In genomic region chr3:82998772-82999463, GRCm38 (mm10) we compare ENCODE assay signal across 8 mouse cellular contexts. TPM values are rescaled to one million over a fixed set of nuclear protein-coding genes. Genes with fewer than 3 reads are reported as not detected.
A peak's percentile ranks its signal among the peaks of the same experiment; 100 is the strongest.
DNase-seq lines count a peak whose midpoint lies in the region; ATAC-seq lines count a peak whose summit lies in the region.

No protein-coding gene starts in this region.

- H3K9me3 ChIP-seq in liver, embryonic 12.5 days (replicated peaks), result no peaks in the 10 kb centered on the region
- no peaks in the 10 kb centered on the region for H3K9me3 ChIP-seq in neural tube, embryonic 14.5 days (ENCODE audit: control insufficient read depth, low read length)

- intact Hi-C loops in gastrocnemius, postnatal 14 days (cut with DNase I; ENCODE audit: low total_unique reads), result loop anchor here (5.0 to 10.0 kb wide), 2 partner anchors 86 to 278 kb away; no protein-coding TSS in a partner anchor

- H3K4me2 ChIP-seq in liver, embryonic 12.5 days, result no peak overlapping the region
- H3K4me2 ChIP-seq in neural tube, embryonic 14.5 days (ENCODE audit: low read depth, low read length), result no peak overlapping the region

- H3K4me3 ChIP-seq in liver, embryonic 12.5 days, result no peak overlapping the region
- no peak overlapping the region for H3K4me3 ChIP-seq in neural tube, embryonic 14.5 days (ENCODE audit: low read depth, low read length)

- peaks cover 5% of the 10 kb centered on the region; the same call in 1 of the 2 replicates for H3K27me3 ChIP-seq in liver, embryonic 12.5 days (replicated peaks)
- H3K27me3 ChIP-seq in neural tube, embryonic 14.5 days (ENCODE audit: control insufficient read depth, insufficient read depth, low read length), result no peaks in the 10 kb centered on the region

- H3K27ac ChIP-seq in liver, embryonic 12.5 days, result no peak overlapping the region
- H3K27ac ChIP-seq in neural tube, embryonic 14.5 days (ENCODE audit: low read depth, low read length), result no peak overlapping the region

- ATAC-seq in liver, embryonic 12.5 days, result peak; percentile 38; the same call in 1 of the 2 replicates
- peak; percentile 94 for ATAC-seq in neural tube, embryonic 14.5 days (ENCODE audit: low read depth)

- no peak overlapping the region for H3K9ac ChIP-seq in liver, embryonic 12.5 days
- H3K9ac ChIP-seq in neural tube, embryonic 14.5 days (replicated peaks; ENCODE audit: low read depth, low read length), result no peak overlapping the region

- no peaks in the 10 kb centered on the region for H3K4me1 ChIP-seq in liver, embryonic 12.5 days
- H3K4me1 ChIP-seq in neural tube, embryonic 14.5 days (ENCODE audit: control insufficient read depth, insufficient read depth, low read length), result peaks cover 5% of the 10 kb centered on the region; the same call in 1 of the 2 replicates

- WGBS in liver, embryonic 12.5 days (ENCODE audit: insufficient replicate concordance), result 25% methylated on average over 8 of the region's 8 CpGs
- WGBS in neural tube, embryonic 14.5 days, result 31% methylated on average over 8 of the region's 8 CpGs

- DNase-seq in urinary bladder, postnatal 14 days (ENCODE audit: low spot score), result peak; percentile 30
- DNase-seq in urinary bladder, postnatal 36 days (ENCODE audit: low spot score in 2 of 2), result no peak
- DNase-seq in cerebellum, adult 18-20 months, result peak; percentile 31 to 46
- peak; percentile 25 to 73 for DNase-seq in frontal cortex, postnatal 36 days (ENCODE audit: low spot score in 2 of 2)
- DNase-seq in kidney, adult 9 months, result peak; percentile 83
- no peak for DNase-seq in gastrocnemius, postnatal 14 days

- H3K36me3 ChIP-seq in liver, embryonic 12.5 days, result no peaks in the 10 kb centered on the region
- H3K36me3 ChIP-seq in neural tube, embryonic 14.5 days (ENCODE audit: control insufficient read depth, insufficient read depth, low read length), result no peaks in the 10 kb centered on the region

RNA-seq across cellular contexts. Expression of gene Fgg, which starts 8.6 kb away (rescaled TPM):
- polyA plus RNA-seq in liver, embryonic 12.5 days (2016; fragmentation: Nextera tagmentation; extraction: Ambion mirVana), result 170 and 179 TPM in 2 replicates
- polyA plus RNA-seq in neural tube, embryonic 14.5 days (2014; fragmentation: Nextera tagmentation; extraction: Ambion mirVana), result 0.23 and 0.45 TPM in 2 replicates
- not detected for total RNA-seq in gastrocnemius, postnatal 14 days (2021)

RNA-seq across cellular contexts. Expression of gene Fga, which starts 27.0 kb away (rescaled TPM):
- polyA plus RNA-seq in liver, embryonic 12.5 days (2016; fragmentation: Nextera tagmentation; extraction: Ambion mirVana), result 190 and 194 TPM in 2 replicates
- 0.35 and 0.37 TPM in 2 replicates for polyA plus RNA-seq in neural tube, embryonic 14.5 days (2014; fragmentation: Nextera tagmentation; extraction: Ambion mirVana)
- total RNA-seq in gastrocnemius, postnatal 14 days (2021), result not detected

RNA-seq across cellular contexts. Expression of gene Fgb, which starts 50.7 kb away (rescaled TPM):
- 139 and 143 TPM in 2 replicates for polyA plus RNA-seq in liver, embryonic 12.5 days (2016; fragmentation: Nextera tagmentation; extraction: Ambion mirVana)
- polyA plus RNA-seq in neural tube, embryonic 14.5 days (2014; fragmentation: Nextera tagmentation; extraction: Ambion mirVana), result 0.15 and 0.18 TPM in 2 replicates
- not detected for total RNA-seq in gastrocnemius, postnatal 14 days (2021)

RNA-seq across cellular contexts. Expression of gene Plrg1, which starts 56.4 kb away (rescaled TPM):
- polyA plus RNA-seq in liver, embryonic 12.5 days (2016; fragmentation: Nextera tagmentation; extraction: Ambion mirVana), result 66.2 and 69.4 TPM in 2 replicates
- 103 and 108 TPM in 2 replicates for polyA plus RNA-seq in neural tube, embryonic 14.5 days (2014; fragmentation: Nextera tagmentation; extraction: Ambion mirVana)
- total RNA-seq in gastrocnemius, postnatal 14 days (2021), result 10 to 100 TPM; 24.9 to 25.2 TPM

Comparison
In these comparisons a context has a peak if more than half of its experiments do, and no peak if none do; other contexts are left out.
1. DNase-seq: peak in urinary bladder, postnatal 14 days (single experiment), cerebellum, adult 18-20 months (2 of 2), frontal cortex, postnatal 36 days (2 of 2) and kidney, adult 9 months (single experiment); none in urinary bladder, postnatal 36 days (0 of 2) and gastrocnemius, postnatal 14 days (single experiment).
2. RNA of gene Fgg, which starts 8.6 kb away (polyA plus RNA-seq): 170 to 179 TPM in liver, embryonic 12.5 days; 0.23 to 0.45 TPM in neural tube, embryonic 14.5 days; every median in the first group is over 100 times any median in the second.
3. RNA of gene Fga, which starts 27.0 kb away (polyA plus RNA-seq): 190 to 194 TPM in liver, embryonic 12.5 days; 0.35 to 0.37 TPM in neural tube, embryonic 14.5 days; every median in the first group is over 100 times any median in the second.
4. RNA of gene Fgb, which starts 50.7 kb away (polyA plus RNA-seq): 139 to 143 TPM in liver, embryonic 12.5 days; 0.15 to 0.18 TPM in neural tube, embryonic 14.5 days; every median in the first group is over 100 times any median in the second.